Mouse (Mus musculus): Measurements from ENCODE around the gene Hmgn2. TPM values are rescaled to one million over a fixed set of nuclear protein-coding genes. Genes with fewer than 3 reads are reported as not detected.
A peak's percentile ranks its signal among the peaks of the same experiment; 100 is the strongest.
"Not testable (repeated sequence)": the region's sequence is repeated elsewhere in the genome, so short reads cannot be mapped to it uniquely, and the experiment has no call there.

The Hmgn2 gene
- 100 to 1,000 TPM; 181 to 183 TPM for total RNA-seq (2021)

- intact Hi-C loops (cut with DNase I) = loop anchor here (5.0 kb wide), 1 partner anchor 56 kb away; no protein-coding TSS in a partner anchor
- peak in 1 of 2 experiments; percentile 67 for DNase-seq (ENCODE audit: extremely low spot score in 1 of 2, low spot score in 2 of 2)
These were observed at the start of gene Hmgn2 for GRCm38 (mm10) chr4:133968150-133968921. Gene Hmgn2, minus strand, starts transcription at chr4:133968650.

DNA sequence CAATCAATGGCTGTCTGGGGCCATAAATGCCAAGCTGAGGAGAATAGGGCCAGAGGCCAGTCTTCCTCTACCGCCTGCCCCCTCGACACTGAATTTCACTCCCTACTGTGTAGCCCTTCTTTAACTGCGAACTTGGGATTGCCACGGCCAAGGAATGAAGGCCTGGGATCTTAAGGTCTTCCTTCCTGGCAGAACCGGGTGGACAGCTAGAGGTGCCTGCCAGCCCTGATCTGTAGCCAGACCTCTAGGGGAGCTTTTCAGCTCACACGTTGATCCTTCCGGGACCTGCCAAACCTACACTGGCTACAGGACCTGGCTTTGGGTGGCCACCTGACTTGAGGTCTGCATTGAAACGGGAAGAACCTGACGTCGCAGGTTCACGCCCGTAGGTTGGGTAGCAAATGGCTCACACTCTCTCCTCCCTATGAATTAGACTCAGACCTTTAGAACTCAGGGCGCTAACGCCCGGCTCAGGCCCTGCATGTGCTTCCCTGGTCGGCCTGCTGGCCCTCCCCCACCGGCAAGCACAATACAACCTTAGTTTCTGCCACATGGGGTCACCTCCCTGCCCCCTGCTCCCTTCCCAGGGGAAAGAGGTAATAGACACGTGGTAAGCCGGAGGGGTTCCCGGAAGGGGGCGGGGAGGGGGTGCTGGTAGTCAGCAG lies 48.9 kb upstream of the Hmgn2 start:
- intact Hi-C loops (cut with DNase I) = no loop called here
- no peak for DNase-seq (ENCODE audit: extremely low spot score in 1 of 2, low spot score in 2 of 2)

GRCm38 (mm10) chr4:134016767-134017166 lies 48.3 kb upstream of the Hmgn2 start:
- no peak for DNase-seq (ENCODE audit: extremely low spot score in 1 of 2, low spot score in 2 of 2)
- intact Hi-C loops (cut with DNase I) = no loop called here

- intact Hi-C loops (cut with DNase I) = no loop called here
- DNase-seq (ENCODE audit: extremely low spot score in 1 of 2, low spot score in 2 of 2) = no peak
These were observed 47.8 kb upstream of the Hmgn2 start for GRCm38 (mm10) chr4:134016208-134016607.

DNA sequence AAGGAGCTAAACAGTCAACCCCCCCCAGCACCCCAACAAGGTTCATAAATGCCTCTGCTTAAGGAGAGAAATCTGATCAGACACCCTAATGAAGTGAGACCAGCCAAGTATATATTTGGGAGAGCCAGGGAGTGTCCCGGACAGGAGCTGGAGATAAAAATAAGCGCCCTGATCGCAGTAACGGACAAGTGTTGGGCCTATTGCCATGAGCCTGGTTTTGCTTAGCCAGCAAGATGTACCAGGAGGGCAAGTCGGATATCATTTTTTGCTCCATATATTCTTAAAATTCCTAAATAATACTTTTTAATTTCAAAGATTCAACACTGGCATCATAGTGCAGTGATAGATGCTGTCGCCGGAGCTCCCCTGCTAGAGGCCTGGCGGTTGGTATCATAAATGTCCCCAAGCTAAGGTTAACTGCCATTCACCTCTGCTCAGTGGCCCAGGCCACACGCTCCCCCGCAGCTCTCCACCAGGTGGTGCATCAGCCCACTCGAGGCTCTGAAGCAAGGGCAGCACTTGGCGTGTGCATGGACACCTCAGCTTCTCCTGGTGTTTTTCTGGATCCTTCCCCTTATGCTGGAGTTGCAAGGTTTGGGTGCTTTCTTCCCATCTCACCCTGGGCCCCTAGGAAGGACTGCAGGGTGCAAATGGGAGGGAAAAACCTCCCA lies 44.5 kb upstream of the Hmgn2 start:
- no peak for DNase-seq (ENCODE audit: extremely low spot score in 1 of 2, low spot score in 2 of 2)
- intact Hi-C loops (cut with DNase I) = no loop called here

DNA sequence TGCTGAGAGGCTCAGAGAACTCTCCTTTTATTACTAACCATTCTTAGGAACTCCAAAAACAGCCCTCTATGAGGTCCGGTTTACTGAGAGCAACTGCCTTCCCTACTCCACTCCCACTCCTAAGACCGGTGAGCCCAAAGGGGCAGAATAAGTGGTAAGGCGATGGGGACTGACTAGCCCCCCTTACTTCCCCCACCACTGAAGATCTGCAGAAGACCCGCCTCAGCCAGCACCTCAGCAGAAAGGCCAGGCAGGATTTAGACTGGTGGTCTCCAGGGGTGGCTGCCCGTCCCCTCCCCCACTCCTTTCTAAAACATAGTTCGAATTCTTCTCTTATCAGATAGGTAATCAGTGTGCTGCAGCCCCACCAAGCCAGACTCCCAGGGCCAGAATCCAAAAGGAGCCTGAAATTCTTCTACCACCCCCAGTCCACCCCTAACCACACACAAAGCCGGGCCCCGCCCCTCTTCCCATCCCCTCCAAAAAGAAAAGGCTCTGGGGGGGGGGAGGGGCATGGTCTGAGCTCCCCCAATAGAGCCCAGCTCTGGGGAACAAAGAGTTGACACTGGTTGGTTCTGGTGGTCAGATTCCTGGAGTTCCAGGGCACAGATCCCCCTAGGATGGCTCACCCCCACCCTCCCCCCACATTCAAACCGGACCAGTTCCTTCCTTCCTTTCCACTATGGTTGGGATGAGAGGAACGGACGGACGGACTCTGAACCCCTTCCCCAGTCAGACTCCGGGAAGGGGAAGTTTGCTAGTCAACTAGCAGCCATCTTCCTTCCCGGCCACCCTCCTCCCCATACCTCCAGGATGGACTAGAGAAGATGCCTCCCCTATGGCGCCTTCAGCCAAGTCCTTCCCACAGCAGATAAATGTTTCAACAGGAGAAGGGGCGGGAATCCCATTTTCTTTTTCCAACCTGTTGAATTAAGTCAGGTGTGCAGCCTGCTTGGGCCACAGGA lies 43.3 kb upstream of the Hmgn2 start:
- intact Hi-C loops (cut with DNase I) = no loop called here
- DNase-seq (ENCODE audit: extremely low spot score in 1 of 2, low spot score in 2 of 2) = no peak

DNA sequence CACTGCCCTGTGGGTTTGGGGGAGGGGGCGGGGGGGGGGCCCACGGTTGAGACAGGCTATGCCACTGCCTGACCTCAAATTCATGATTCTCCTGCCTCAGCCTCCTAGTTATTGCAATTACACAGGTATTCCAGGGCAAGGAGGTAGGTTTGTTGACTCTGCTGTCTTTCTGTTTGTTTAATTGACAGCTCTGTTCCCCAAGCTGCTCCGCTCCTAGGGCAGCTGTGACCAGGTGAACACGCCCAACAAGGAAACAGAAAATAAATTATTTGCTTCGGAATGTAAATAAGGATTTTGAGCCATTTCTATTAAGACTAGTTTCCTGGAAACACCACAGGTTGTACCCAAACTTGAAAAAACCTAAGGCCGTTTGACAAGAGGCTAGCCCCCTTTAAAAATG lies 41.3 kb upstream of the Hmgn2 start:
- no peak for DNase-seq (ENCODE audit: extremely low spot score in 1 of 2, low spot score in 2 of 2)
- intact Hi-C loops (cut with DNase I) = no loop called here

- intact Hi-C loops (cut with DNase I) = no loop called here
- DNase-seq (ENCODE audit: extremely low spot score in 1 of 2, low spot score in 2 of 2) = no peak
These were observed 38.4 kb upstream of the Hmgn2 start for GRCm38 (mm10) chr4:134006845-134007244.

DNA sequence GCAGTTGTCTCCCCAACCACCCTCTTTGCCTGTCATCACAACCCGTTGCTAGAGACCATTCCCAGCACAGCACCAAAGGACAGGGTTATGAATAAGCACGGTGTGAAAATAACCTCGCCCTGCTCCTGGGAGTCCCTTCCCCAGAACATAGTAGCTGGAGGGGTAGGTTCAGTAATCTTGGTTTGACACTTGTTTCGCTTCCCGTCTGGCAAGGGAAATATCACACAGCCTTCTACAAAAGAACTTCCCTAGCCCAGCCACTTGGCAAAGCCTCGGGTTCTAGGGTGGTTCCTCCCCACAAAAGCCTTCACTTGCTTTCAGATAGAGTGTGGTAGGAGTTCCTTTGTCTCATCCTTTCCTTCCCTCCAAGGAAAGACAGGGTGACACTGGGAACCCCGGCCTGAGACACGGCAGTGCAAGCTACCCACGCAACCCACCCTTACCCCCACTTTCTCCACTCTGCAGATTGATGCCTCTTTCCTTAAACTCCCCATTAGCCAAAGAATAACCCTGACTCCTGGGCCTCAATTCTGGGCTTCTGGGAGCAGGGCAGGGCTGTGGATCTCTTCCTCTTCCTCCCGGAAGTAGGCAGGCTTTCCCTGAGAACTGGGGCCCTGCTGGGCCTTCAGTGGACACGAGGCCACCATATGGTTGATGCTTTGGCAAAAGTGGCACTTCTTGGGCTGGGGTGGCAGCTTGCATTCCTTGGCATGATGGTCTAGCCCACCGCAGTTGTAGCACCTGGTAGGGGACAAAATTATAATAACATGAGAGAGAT lies 37.3 kb upstream of the Hmgn2 start:
- intact Hi-C loops (cut with DNase I) = no loop called here
- DNase-seq (ENCODE audit: extremely low spot score in 1 of 2, low spot score in 2 of 2) = no peak

- no peak for DNase-seq (ENCODE audit: extremely low spot score in 1 of 2, low spot score in 2 of 2)
- intact Hi-C loops (cut with DNase I) = no loop called here
These were observed 34.5 kb upstream of the Hmgn2 start for GRCm38 (mm10) chr4:134002903-134003302.

- DNase-seq (ENCODE audit: extremely low spot score in 1 of 2, low spot score in 2 of 2) = no peak
- intact Hi-C loops (cut with DNase I) = no loop called here
These were observed 33.8 kb upstream of the Hmgn2 start for GRCm38 (mm10) chr4:134002246-134002645.

DNA sequence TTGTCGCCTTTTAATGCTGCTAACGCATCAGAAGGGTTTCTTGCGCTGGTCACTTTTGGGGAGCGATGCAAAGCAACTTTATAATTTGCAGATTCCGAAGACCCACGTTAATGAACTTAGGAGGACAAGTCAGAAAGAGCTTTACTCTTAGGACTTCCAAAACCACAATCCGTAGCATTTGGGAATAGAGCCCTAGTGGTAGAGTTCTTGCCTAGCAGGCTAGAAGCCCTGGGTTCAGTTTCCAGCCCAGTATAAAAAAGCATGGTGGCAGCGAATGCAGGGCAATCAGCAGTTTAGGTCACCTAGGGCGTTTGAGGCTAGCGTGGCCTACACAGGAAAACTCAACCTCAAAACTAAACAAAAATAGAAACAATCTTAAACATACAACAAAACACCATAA lies 33.3 kb upstream of the Hmgn2 start:
- intact Hi-C loops (cut with DNase I) = no loop called here
- no peak for DNase-seq (ENCODE audit: extremely low spot score in 1 of 2, low spot score in 2 of 2)

DNA sequence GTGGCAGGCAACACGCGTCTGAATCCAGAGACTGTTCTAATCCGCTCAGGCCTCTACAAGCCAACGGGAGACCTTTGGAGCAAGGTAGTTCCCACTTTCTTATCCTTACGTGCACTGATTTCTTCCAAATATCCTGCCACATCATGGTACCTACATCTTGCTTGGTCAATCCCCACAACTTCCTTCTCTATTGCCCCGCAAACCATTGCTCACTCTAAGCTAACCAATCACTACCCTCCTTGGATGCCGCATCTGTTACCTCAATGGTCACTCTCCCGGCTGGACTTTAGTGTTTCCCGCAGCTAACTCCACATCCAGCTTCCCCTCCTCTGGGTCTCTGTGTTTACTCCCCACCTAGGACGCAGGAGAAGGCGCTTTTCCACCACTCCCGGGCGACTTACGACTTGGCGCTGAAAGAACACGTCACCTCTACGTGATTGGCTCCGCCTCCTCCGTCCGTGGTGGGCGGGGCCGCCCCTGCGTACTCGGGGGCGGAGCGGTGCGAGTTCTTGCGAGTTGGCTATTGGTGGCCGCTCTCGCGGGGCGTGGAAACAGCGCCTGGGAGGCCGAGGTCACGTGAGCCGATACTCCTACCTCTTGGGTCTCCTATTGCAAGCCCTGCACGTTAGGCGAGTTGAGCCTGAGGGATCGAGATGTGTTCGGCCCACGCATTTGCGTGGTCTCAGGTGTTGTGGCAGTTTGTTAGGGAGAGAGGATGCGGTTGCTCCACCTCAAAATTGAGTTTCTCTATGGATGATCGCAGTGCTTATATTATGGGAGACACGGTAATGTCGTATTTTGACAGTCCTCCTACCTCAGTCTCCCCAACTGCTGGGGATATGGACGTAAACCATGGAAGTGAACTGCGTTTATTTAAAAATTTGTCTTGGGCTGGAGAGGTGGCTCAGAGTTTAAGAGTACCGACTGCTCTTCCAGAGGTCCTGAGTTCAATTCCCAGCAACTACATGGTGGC lies 32.3 kb upstream of the Hmgn2 start, which contains the start of gene Dhdds:
Gene Dhdds (minus strand): TSS at position 453 of the 973 bp plus-strand sequence.
- peak; percentile 93 to 97 for DNase-seq (ENCODE audit: extremely low spot score in 1 of 2, low spot score in 2 of 2)
- intact Hi-C loops (cut with DNase I) = no loop called here

- intact Hi-C loops (cut with DNase I) = no loop called here
- no peak for DNase-seq (ENCODE audit: extremely low spot score in 1 of 2, low spot score in 2 of 2)
These were observed 26.2 kb upstream of the Hmgn2 start for GRCm38 (mm10) chr4:133994697-133995096.

GRCm38 (mm10) chr4:133991087-133991660 lies 22.7 kb upstream of the Hmgn2 start:
- no peak for DNase-seq (ENCODE audit: extremely low spot score in 1 of 2, low spot score in 2 of 2)
- intact Hi-C loops (cut with DNase I) = no loop called here

- no peak for DNase-seq (ENCODE audit: extremely low spot score in 1 of 2, low spot score in 2 of 2)
- intact Hi-C loops (cut with DNase I) = no loop called here
These were observed 21.6 kb upstream of the Hmgn2 start for GRCm38 (mm10) chr4:133990035-133990434.

DNA sequence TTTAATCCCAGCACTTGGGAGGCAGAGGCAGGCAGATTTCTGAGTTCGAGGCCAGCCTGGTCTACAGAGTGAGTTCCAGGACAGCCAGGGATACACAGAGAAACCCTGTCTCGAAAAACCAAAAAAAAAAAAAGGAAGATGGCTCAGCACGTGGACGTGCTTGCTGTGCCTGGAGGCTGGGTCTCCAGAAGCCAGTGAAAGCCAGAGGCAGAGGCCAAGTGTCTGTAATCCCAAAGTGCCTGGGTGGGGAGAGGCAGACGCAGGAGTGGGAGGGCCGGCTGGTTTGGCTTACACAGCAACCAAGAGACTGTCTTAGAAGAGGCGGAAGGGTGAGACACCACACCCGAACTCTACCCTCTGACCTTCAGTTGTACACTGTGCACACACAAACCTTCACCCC lies 19.8 kb upstream of the Hmgn2 start:
- DNase-seq (ENCODE audit: extremely low spot score in 1 of 2, low spot score in 2 of 2); intact Hi-C loops (cut with DNase I): not testable (repeated sequence)

Data from left cerebral cortex, postnatal 10 days (tissue).